Mouse (Mus musculus) cerebellum, postnatal 10 days (tissue): Measurements from ENCODE around the gene Cmklr1.
"Not testable (repeated sequence)": the region's sequence is repeated elsewhere in the genome, so short reads cannot be mapped to it uniquely, and the experiment has no call there.

Source experiments
- DNase-seq, 2 experiments: peaks; one replicate each; pipeline ENCODE4 v3.0.0; 2021; ENCODE audit warnings: mixed read lengths in 2 of 2

The Cmklr1 gene

GRCm38 (mm10) chr5:113619151-113619550, 31.1 kb downstream of the Cmklr1 start:
- no peak for DNase-seq

GRCm38 (mm10) chr5:113618716-113619115, 31.5 kb downstream of the Cmklr1 start:
- peak; percentile 76 to 77 for DNase-seq

- DNase-seq: no peak
Measured at GRCm38 (mm10) chr5:113611771-113612233, 38.4 kb downstream of the Cmklr1 start.

GRCm38 (mm10) chr5:113611131-113611530, 39.1 kb downstream of the Cmklr1 start:
- no peak for DNase-seq

GRCm38 (mm10) chr5:113610490-113610889, 39.7 kb downstream of the Cmklr1 start:
- no peak for DNase-seq

- no peak for DNase-seq
Measured at GRCm38 (mm10) chr5:113609891-113610290, 40.3 kb downstream of the Cmklr1 start.

- no peak for DNase-seq
Measured at GRCm38 (mm10) chr5:113608511-113608910, 41.7 kb downstream of the Cmklr1 start.

- peak; percentile 69 to 73 for DNase-seq
Measured at GRCm38 (mm10) chr5:113607941-113608431, 42.2 kb downstream of the Cmklr1 start.

- DNase-seq: peak; percentile 83 to 85
Measured at GRCm38 (mm10) chr5:113606961-113607785, 43.1 kb downstream of the Cmklr1 start.

- no peak for DNase-seq
Measured at GRCm38 (mm10) chr5:113606121-113606520, 44.1 kb downstream of the Cmklr1 start.

- no peak for DNase-seq
Measured at GRCm38 (mm10) chr5:113604758-113605157, 45.5 kb downstream of the Cmklr1 start.

- peak in 1 of 2 experiments; percentile 63 for DNase-seq
Measured at GRCm38 (mm10) chr5:113603471-113603870, 46.8 kb downstream of the Cmklr1 start.

- DNase-seq: no peak
Measured at GRCm38 (mm10) chr5:113600803-113601202, 49.4 kb downstream of the Cmklr1 start.

GRCm38 (mm10) chr5:113600181-113600580, 50.0 kb downstream of the Cmklr1 start:
- no peak for DNase-seq

GRCm38 (mm10) chr5:113596780-113597353, 53.4 kb downstream of the Cmklr1 start:
- DNase-seq: no peak

- DNase-seq: no peak
Measured at GRCm38 (mm10) chr5:113596252-113596651, 54.0 kb downstream of the Cmklr1 start.

GRCm38 (mm10) chr5:113593911-113594705, 56.1 kb downstream of the Cmklr1 start:
- no peak for DNase-seq

- peak; percentile 41 to 46 for DNase-seq
Measured at GRCm38 (mm10) chr5:113591751-113592230, 58.4 kb downstream of the Cmklr1 start.

- DNase-seq: peak in 1 of 2 experiments; percentile 19
Measured at GRCm38 (mm10) chr5:113591166-113591565, 59.1 kb downstream of the Cmklr1 start.

- DNase-seq: peak; percentile 51 to 57
Measured at GRCm38 (mm10) chr5:113590010-113590640, 60.1 kb downstream of the Cmklr1 start.

GRCm38 (mm10) chr5:113586458-113586849, 63.8 kb downstream of the Cmklr1 start:
- not testable (repeated sequence) for DNase-seq
